Mouse (Mus musculus) liver, embryonic 11.5 days (tissue): Measurements from ENCODE around the gene Bcar3. TPM values are rescaled to one million over a fixed set of nuclear protein-coding genes. Genes with fewer than 3 reads are reported as not detected.

Source experiments
- ATAC-seq: fragments of 200-750 bp; cut with Nextera tagmentation; replicated peaks from 2 replicates; pipeline ENCODE4 v1.8.0; 2017; ENCODE audit warnings: moderate number of reproducible peaks, mild to moderate bottlenecking, moderate TSS enrichment, moderate library complexity; ENCODE audit not compliant: low FRiP score
- DNase-seq: peaks from one replicate; pipeline ENCODE4 v3.0.0-alpha.2; 2017; ENCODE audit warnings: low spot score
- H3K27ac ChIP-seq: fragments of 300-500 bp; sonication (generic); 2 replicates; pipeline ENCODE4 v1.5.1; 2014; ENCODE audit warnings: mild to moderate bottlenecking, low read depth, low read length, control low read depth
- H3K27me3 ChIP-seq: fragments of 300-500 bp; sonication (generic); replicated peaks from 2 replicates; pipeline ENCODE4 v1.6.1; 2014; ENCODE audit warnings: low read length, mixed read lengths; ENCODE audit not compliant: control insufficient read depth, insufficient read depth
- H3K36me3 ChIP-seq: fragments of 300-500 bp; sonication (generic); 2 replicates; pipeline ENCODE4 v1.6.1; 2014; ENCODE audit warnings: mild to moderate bottlenecking, low read length, moderate library complexity, mixed read lengths; ENCODE audit not compliant: control insufficient read depth, insufficient read depth
- H3K4me1 ChIP-seq: fragments of 300-500 bp; sonication (generic); replicated peaks from 2 replicates; pipeline ENCODE4 v1.6.1; 2014; ENCODE audit warnings: low read length, mixed read lengths; ENCODE audit not compliant: control insufficient read depth, insufficient read depth
- H3K4me2 ChIP-seq: fragments of 300-500 bp; sonication (generic); 2 replicates; pipeline ENCODE4 v1.6.1; 2014; ENCODE audit warnings: mild to moderate bottlenecking, control low read depth, moderate library complexity
- H3K4me3 ChIP-seq: fragments of 300-500 bp; sonication (generic); 2 replicates; pipeline ENCODE4 v1.5.1; 2014; ENCODE audit warnings: low read depth, low read length, control low read depth
- H3K9ac ChIP-seq: fragments of 300-500 bp; sonication (generic); 2 replicates; pipeline ENCODE4 v1.6.1; 2014; ENCODE audit warnings: low read depth, low read length, control low read depth
- H3K9me3 ChIP-seq: fragments of 300-500 bp; sonication (generic); 2 replicates; pipeline ENCODE4 v1.6.1; 2016; ENCODE audit warnings: low read length, inconsistent platforms, mixed read lengths; ENCODE audit not compliant: control insufficient read depth
- WGBS: fragments of 180-500 bp; shearing (Covaris S2); extraction: QIAGEN DNeasy Blood & Tissue Kit; methylation state at CpG from one replicate; pipeline ENCODE4 v1.1.7; 2014; 5-methylcytosine and 5-hydroxymethylcytosine counted together
- polyA plus RNA-seq: library from polyadenylated mRNA; unstranded; fragments of >200 nt; fragmentation: Nextera tagmentation; extraction: Ambion mirVana; gene quantifications from 2 replicates; pipeline ENCODE4 v1.2.1, GENCODE M21; 2014

Gene Bcar3
- polyA plus RNA-seq, 1 experiment from 2014 or later = 10.1 TPM

GRCm38 (mm10) chr3:122492872-122493615 is 199.1 kb downstream of the Bcar3 start:
- no peaks in the 10 kb centered on the region for H3K36me3 ChIP-seq
- H3K27ac ChIP-seq = no peak overlapping the region
- no peak for DNase-seq
- no peak overlapping the region for H3K9ac ChIP-seq
- WGBS = 70% methylated on average over 21 of the region's 21 CpGs
- no peak overlapping the region for H3K4me2 ChIP-seq
- H3K4me3 ChIP-seq = no peak overlapping the region
- H3K9me3 ChIP-seq = no peaks in the 10 kb centered on the region
- no peaks in the 10 kb centered on the region for H3K27me3 ChIP-seq
- ATAC-seq = no peak
- H3K4me1 ChIP-seq = no peaks in the 10 kb centered on the region

- Histone ChIP-seq H3K27me3 (no peaks in the 10 kb centered on the region), H3K4me1 (no peaks in the 10 kb centered on the region), H3K4me3 (no peak overlapping the region), H3K36me3 (no peaks in the 10 kb centered on the region), H3K9me3 (no peaks in the 10 kb centered on the region), H3K4me2 (no peak overlapping the region), H3K9ac (no peak overlapping the region), H3K27ac (no peak overlapping the region)
- WGBS = 79% methylated on average over 6 of the region's 6 CpGs
- ATAC-seq (no peak), DNase-seq (no peak)
Measured at GRCm38 (mm10) chr3:122494764-122495163, 200.8 kb downstream of the Bcar3 start.

GRCm38 (mm10) chr3:122497871-122498270 is 203.9 kb downstream of the Bcar3 start:
- no peaks in the 10 kb centered on the region for H3K27me3 ChIP-seq
- ATAC-seq (no peak), DNase-seq (no peak)
- H3K4me3 ChIP-seq = no peak overlapping the region
- no peaks in the 10 kb centered on the region for H3K9me3 ChIP-seq
- H3K4me2 ChIP-seq = no peak overlapping the region
- no peaks in the 10 kb centered on the region for H3K36me3 ChIP-seq
- no peak overlapping the region for H3K9ac ChIP-seq
- H3K4me1 ChIP-seq = no peaks in the 10 kb centered on the region
- 68% methylated on average over 6 of the region's 6 CpGs for WGBS
- H3K27ac ChIP-seq = no peak overlapping the region

GRCm38 (mm10) chr3:122498528-122498927 is 204.6 kb downstream of the Bcar3 start:
- H3K4me1 ChIP-seq = no peaks in the 10 kb centered on the region
- H3K9me3 ChIP-seq = no peaks in the 10 kb centered on the region
- no peak overlapping the region for H3K4me3 ChIP-seq
- no peak overlapping the region for H3K27ac ChIP-seq
- no peaks in the 10 kb centered on the region for H3K36me3 ChIP-seq
- ATAC-seq = no peak
- no peak overlapping the region for H3K9ac ChIP-seq
- H3K27me3 ChIP-seq = no peaks in the 10 kb centered on the region
- 82% methylated on average over 7 of the region's 7 CpGs for WGBS
- DNase-seq = no peak
- no peak overlapping the region for H3K4me2 ChIP-seq

- DNase-seq (no peak), ATAC-seq (no peak)
- H3K4me2 ChIP-seq = no peak overlapping the region
- H3K27ac ChIP-seq = no peak overlapping the region
- H3K4me1 ChIP-seq = no peaks in the 10 kb centered on the region
- H3K36me3 ChIP-seq = no peaks in the 10 kb centered on the region
- no peaks in the 10 kb centered on the region for H3K27me3 ChIP-seq
- no peak overlapping the region for H3K9ac ChIP-seq
- H3K9me3 ChIP-seq = no peaks in the 10 kb centered on the region
- WGBS = 73% methylated on average over 6 of the region's 6 CpGs
- no peak overlapping the region for H3K4me3 ChIP-seq
Measured at GRCm38 (mm10) chr3:122499647-122500046, 205.7 kb downstream of the Bcar3 start.

GRCm38 (mm10) chr3:122500929-122501328 is 207.0 kb downstream of the Bcar3 start:
- H3K4me3 ChIP-seq = no peak overlapping the region
- no peak overlapping the region for H3K9ac ChIP-seq
- no peak overlapping the region for H3K4me2 ChIP-seq
- 0 out of 2 replicates have a peak, but pooled peaks have one; percentile 40 for ATAC-seq
- no peaks in the 10 kb centered on the region for H3K9me3 ChIP-seq
- H3K27ac ChIP-seq = no peak overlapping the region
- H3K36me3 ChIP-seq = no peaks in the 10 kb centered on the region
- no peak for DNase-seq
- H3K4me1 ChIP-seq = peaks cover 3% of the 10 kb centered on the region; the same call in 1 of the 2 replicates
- no peaks in the 10 kb centered on the region for H3K27me3 ChIP-seq
- WGBS = 83% methylated on average over 9 of the region's 9 CpGs

- WGBS = 69% methylated on average over 10 of the region's 10 CpGs
- no peak for DNase-seq
- Histone ChIP-seq H3K4me1 (peaks cover 20% of the 10 kb centered on the region), H3K9ac (no peak overlapping the region), H3K27ac (no peak overlapping the region), H3K9me3 (no peaks in the 10 kb centered on the region), H3K4me3 (no peak overlapping the region), H3K27me3 (no peaks in the 10 kb centered on the region), H3K4me2 (no peak overlapping the region), H3K36me3 (no peaks in the 10 kb centered on the region)
- no peak for ATAC-seq
Measured at GRCm38 (mm10) chr3:122506343-122506916, 212.5 kb downstream of the Bcar3 start.

GRCm38 (mm10) chr3:122507826-122508225 is 213.9 kb downstream of the Bcar3 start:
- Histone ChIP-seq H3K36me3 (no peaks in the 10 kb centered on the region), H3K4me3 (no peak overlapping the region), H3K27me3 (no peaks in the 10 kb centered on the region), H3K9ac (no peak overlapping the region), H3K27ac (no peak overlapping the region), H3K4me1 (peaks cover 30% of the 10 kb centered on the region), H3K4me2 (no peak overlapping the region), H3K9me3 (no peaks in the 10 kb centered on the region)
- ATAC-seq = no peak
- no peak for DNase-seq
- 91% methylated on average over 14 of the region's 14 CpGs for WGBS

- Histone ChIP-seq H3K9me3 (no peaks in the 10 kb centered on the region), H3K27me3 (no peaks in the 10 kb centered on the region), H3K27ac (peak overlapping the region; percentile 56; the same call in 1 of the 2 replicates), H3K36me3 (no peaks in the 10 kb centered on the region), H3K9ac (no peak overlapping the region), H3K4me3 (no peak overlapping the region), H3K4me2 (no peak overlapping the region), H3K4me1 (peaks cover 30% of the 10 kb centered on the region)
- ATAC-seq = peak; percentile 48
- DNase-seq = peak; percentile 54
- 41% methylated on average over 5 of the region's 5 CpGs for WGBS
Measured at GRCm38 (mm10) chr3:122509084-122509483, 215.1 kb downstream of the Bcar3 start.
